19 mouse cellular contexts compared by ENCODE assay signal in the genomic region with DNA sequence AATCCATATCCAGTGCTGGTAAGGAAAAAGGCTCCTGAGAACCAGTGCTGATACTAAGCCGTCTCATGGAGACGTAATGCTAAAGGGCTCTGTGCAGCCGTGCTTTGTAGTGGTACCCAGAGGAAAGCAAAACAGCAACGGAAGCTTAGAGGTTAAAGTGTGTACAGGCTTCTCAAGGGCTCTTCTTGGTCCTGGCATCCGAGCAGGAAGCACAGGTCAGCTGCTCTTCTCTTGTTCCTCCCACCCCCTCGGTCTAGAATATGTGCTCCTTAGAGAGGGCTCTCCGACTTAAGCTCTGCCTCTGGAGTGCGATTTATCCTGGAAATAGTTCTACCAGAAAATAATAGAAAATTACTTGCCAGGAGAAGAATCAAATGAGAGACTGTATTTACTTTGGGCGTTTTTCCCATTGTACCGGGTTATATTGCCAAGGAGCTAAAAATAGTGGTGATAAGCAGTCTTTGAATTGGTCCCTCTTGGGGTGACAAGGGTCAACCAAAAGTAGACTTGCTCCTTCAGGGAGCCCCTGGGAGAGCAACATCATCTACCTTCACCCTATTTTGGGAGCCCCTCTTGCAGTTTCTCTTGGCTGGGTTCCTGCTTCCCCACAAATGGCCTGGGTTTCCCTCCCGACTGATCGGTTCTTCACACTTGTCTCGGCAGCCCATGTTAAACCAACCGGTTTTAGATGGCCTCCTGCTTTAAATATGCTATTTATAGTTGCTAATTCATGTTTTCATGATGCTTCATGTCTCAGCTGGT. TPM values are rescaled to one million over a fixed set of nuclear protein-coding genes. Genes with fewer than 3 reads are reported as not detected.
DNase-seq lines count a peak whose midpoint lies in the region; ATAC-seq and TF ChIP-seq lines count a peak whose summit lies in the region.
"Had no signal": no experiment of that assay in that cellular context is flagged by ENCODE, and none has a peak within 500 bp of the region (broad histone marks: within the 10 kb centered on the region; RNA-seq: fewer than 3 reads in every experiment).

No protein-coding gene starts in this region.

- TF ChIP-seq POLR2A in limb, embryonic 14.5 days (IDR thresholded peaks at IDR 0.05; ENCODE audit: borderline replicate concordance, extremely low read depth, insufficient read depth, insufficient read length), result no peak

- no peak overlapping the region for H3K4me2 ChIP-seq in limb, embryonic 14.5 days (replicated peaks; ENCODE audit: low read depth, low read length, severe bottlenecking)
- H3K4me2 ChIP-seq: hindbrain, embryonic 12.5 days; liver, embryonic 11.5 days; lung, embryonic 15.5 days had no signal

- no peaks in the 10 kb centered on the region for H3K27me3 ChIP-seq in limb, embryonic 14.5 days (ENCODE audit: control insufficient read depth, insufficient read depth, low read length)
- H3K27me3 ChIP-seq in limb, embryonic 10.5 days (ENCODE audit: low read depth, poor library complexity, severe bottlenecking), result peaks cover 37% of the 10 kb centered on the region
- H3K27me3 ChIP-seq: hindbrain, embryonic 12.5 days; lung, embryonic 15.5 days had no signal

- no peak overlapping the region for H3K9ac ChIP-seq in limb, embryonic 14.5 days (ENCODE audit: low read depth, low read length, severe bottlenecking)
- H3K9ac ChIP-seq: hindbrain, embryonic 12.5 days; lung, embryonic 15.5 days had no signal

- H3K4me1 ChIP-seq in limb, embryonic 14.5 days (ENCODE audit: control insufficient read depth, insufficient read depth, low read length), result no peaks in the 10 kb centered on the region
- peaks cover 2% of the 10 kb centered on the region for H3K4me1 ChIP-seq in limb, embryonic 10.5 days

- no peaks in the 10 kb centered on the region for H3K36me3 ChIP-seq in limb, embryonic 14.5 days (ENCODE audit: control insufficient read depth, insufficient read depth, low read length)
- H3K36me3 ChIP-seq in limb, embryonic 10.5 days, result no peaks in the 10 kb centered on the region
- H3K36me3 ChIP-seq: forebrain, embryonic 10.5 days; hindbrain, embryonic 12.5 days; lung, embryonic 15.5 days; midbrain, embryonic 10.5 days had no signal

- DNase-seq in cerebellum, adult 9-11 months, result peak; percentile 29
- no peak for DNase-seq in cerebellum, adult 11-12 months
- DNase-seq in limb, embryonic 14.5 days (ENCODE audit: low spot score), result peak; percentile 5
- no peak for DNase-seq in limb, embryonic 10.5 days (ENCODE audit: low spot score)
- DNase-seq in heart, adult 9 months (ENCODE audit: low spot score in 2 of 2), result peak; percentile 41 to 68
- peak; percentile 14 to 35 for DNase-seq in heart, postnatal 14 days
- DNase-seq in kidney, postnatal 4 days, result no peak
- DNase-seq in adipocyte (ENCODE audit: low spot score), result no peak
- DNase-seq: adrenal gland, postnatal 36 days; kidney, postnatal 14 days; right cerebral cortex, postnatal 14 days; thymus, postnatal 4 days had no signal

- WGBS in limb, embryonic 14.5 days, result 76% methylated on average over 14 of the region's 14 CpGs
- 87% methylated on average over 14 of the region's 14 CpGs for WGBS in limb, embryonic 10.5 days

- intact Hi-C loops in heart, postnatal 14 days (cut with DNase I), result loop anchor here (10.0 kb wide), 1 partner anchor 584 kb away; no protein-coding TSS in a partner anchor

- no peak overlapping the region for H3K27ac ChIP-seq in limb, embryonic 14.5 days (replicated peaks; ENCODE audit: low read depth, low read length)
- H3K27ac ChIP-seq in limb, embryonic 10.5 days, result no peak overlapping the region
- H3K27ac ChIP-seq: forebrain, embryonic 10.5 days; hindbrain, embryonic 12.5 days; lung, embryonic 15.5 days; midbrain, embryonic 10.5 days had no signal

- no peak for ATAC-seq in limb, embryonic 14.5 days (ENCODE audit: low FRiP score, low read depth)
- ATAC-seq: activated CD4-positive, CD25-positive, alpha-beta regulatory T cell, adult 4 months; intestine, postnatal 0 days had no signal

- H3K4me3 ChIP-seq in limb, embryonic 14.5 days (replicated peaks; ENCODE audit: low read length), result no peak overlapping the region
- no peak overlapping the region for H3K4me3 ChIP-seq in limb, embryonic 10.5 days
- H3K4me3 ChIP-seq: forebrain, embryonic 10.5 days; hindbrain, embryonic 12.5 days; lung, embryonic 15.5 days; midbrain, embryonic 10.5 days had no signal

- no peaks in the 10 kb centered on the region for H3K9me3 ChIP-seq in limb, embryonic 14.5 days (ENCODE audit: control insufficient read depth, low read length)
- H3K9me3 ChIP-seq in limb, embryonic 10.5 days (replicated peaks), result no peaks in the 10 kb centered on the region
- H3K9me3 ChIP-seq: forebrain, embryonic 10.5 days; hindbrain, embryonic 12.5 days; lung, embryonic 15.5 days; midbrain, embryonic 10.5 days had no signal

RNA-seq across cellular contexts. Expression of a gene that starts 57.5 kb away (rescaled TPM):
- 3.7 and 4.5 TPM in 2 replicates for polyA plus RNA-seq in limb, embryonic 14.5 days (2012; rRNA removed)
- polyA plus RNA-seq in limb, embryonic 14.5 days (2014; fragmentation: Nextera tagmentation; extraction: Ambion mirVana), result 10.1 and 11.4 TPM in 2 replicates
- polyA plus RNA-seq in limb, embryonic 10.5 days (2016; fragmentation: Nextera tagmentation; extraction: Ambion mirVana), result 2.3 and 3.8 TPM in 2 replicates
- 10 to 100 TPM; 23.3 to 32.9 TPM for total RNA-seq in heart, postnatal 14 days (2021)

Comparison
In these comparisons a context has a peak if more than half of its experiments do, and no peak if none do; other contexts are left out.
1. DNase-seq: peak in cerebellum, adult 9-11 months (single experiment), limb, embryonic 14.5 days (single experiment), heart, adult 9 months (2 of 2) and heart, postnatal 14 days (2 of 2); none in cerebellum, adult 11-12 months (single experiment), limb, embryonic 10.5 days (single experiment), kidney, postnatal 4 days (0 of 2) and adipocyte (single experiment).